ENCODE assay signal across 14 mouse cellular contexts in the genomic region with DNA sequence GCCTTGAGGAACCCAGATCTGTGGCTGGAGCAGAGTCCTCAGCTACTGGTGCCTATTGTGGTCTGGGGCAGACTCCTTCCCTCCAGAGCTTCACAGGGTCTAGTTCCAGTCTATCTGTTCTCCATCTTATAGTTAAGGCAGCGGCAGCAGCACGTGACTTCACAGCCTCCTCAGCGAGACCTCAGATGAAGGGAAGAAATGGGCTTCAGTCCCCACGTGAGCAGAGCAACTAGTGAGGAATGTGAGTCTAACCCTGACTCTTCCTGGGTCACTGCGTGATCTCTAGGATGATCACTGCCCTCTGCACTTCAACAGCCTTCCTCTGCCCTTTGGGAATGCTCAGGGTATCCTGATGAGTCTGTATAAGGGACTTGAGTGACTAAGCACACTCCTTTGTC. TPM values are rescaled to one million over a fixed set of nuclear protein-coding genes. Genes with fewer than 3 reads are reported as not detected.
"Had no signal": no experiment of that assay in that cellular context is flagged by ENCODE, and none has a peak within 500 bp of the region (broad histone marks: within the 10 kb centered on the region; RNA-seq: fewer than 3 reads in every experiment).

No protein-coding gene starts in this region.

- H3K4me2 ChIP-seq: limb, embryonic 12.5 days; liver, embryonic 13.5 days; lung, embryonic 15.5 days; midbrain, embryonic 15.5 days; neural tube, embryonic 13.5 days had no signal

- H3K4me1 ChIP-seq: midbrain, embryonic 15.5 days; neural tube, embryonic 13.5 days had no signal

- H3K36me3 ChIP-seq: limb, embryonic 12.5 days; liver, embryonic 13.5 days; lung, embryonic 15.5 days had no signal

- H3K27me3 ChIP-seq: limb, embryonic 12.5 days; lung, embryonic 15.5 days; midbrain, embryonic 15.5 days; neural tube, embryonic 13.5 days had no signal

- H3K9ac ChIP-seq: limb, embryonic 12.5 days; liver, embryonic 13.5 days; liver, postnatal 0 days; lung, embryonic 15.5 days; midbrain, embryonic 15.5 days; neural tube, embryonic 13.5 days had no signal

- H3K9me3 ChIP-seq: limb, embryonic 12.5 days; liver, embryonic 13.5 days; lung, embryonic 15.5 days; midbrain, embryonic 10.5 days; midbrain, embryonic 15.5 days; neural tube, embryonic 13.5 days had no signal

- H3K27ac ChIP-seq: limb, embryonic 12.5 days; liver, embryonic 13.5 days; midbrain, embryonic 15.5 days; neural tube, embryonic 13.5 days had no signal

- DNase-seq: kidney, postnatal 10 days; kidney, postnatal 4 days; liver; liver, embryonic 13.5 days; liver, postnatal 0 days; retina, postnatal 1 day; right cerebral cortex, postnatal 4 days; spleen, adult 18-20 months; thymus, postnatal 4 days had no signal

- H3K4me3 ChIP-seq: limb, embryonic 12.5 days; liver, embryonic 13.5 days; lung, embryonic 15.5 days; midbrain, embryonic 10.5 days; midbrain, embryonic 15.5 days; neural tube, embryonic 13.5 days had no signal

- ATAC-seq: liver, postnatal 0 days; midbrain, embryonic 15.5 days had no signal

RNA-seq across cellular contexts. Expression of a gene that starts 24.1 kb away (rescaled TPM):
- polyA plus RNA-seq: liver, embryonic 13.5 days; liver, postnatal 0 days had no signal
